Mouse (Mus musculus): ENCODE measurements around the gene Arhgef39.

GRCm38 (mm10) chr4:43513791-43514190 is 14.3 kb upstream of the Arhgef39 start:
- TF ChIP-seq CTCF (IDR thresholded peaks at IDR 0.05; ENCODE audit: low read depth) (no peak), EP300 (IDR thresholded peaks at IDR 0.05; ENCODE audit: low read depth) (no peak)
